Mouse (Mus musculus): Measurements from ENCODE around the gene Zbtb12. TPM values are rescaled to one million over a fixed set of nuclear protein-coding genes. Genes with fewer than 3 reads are reported as not detected.

Gene Zbtb12
- total RNA-seq, 1 experiment: 9.4 TPM

DNA sequence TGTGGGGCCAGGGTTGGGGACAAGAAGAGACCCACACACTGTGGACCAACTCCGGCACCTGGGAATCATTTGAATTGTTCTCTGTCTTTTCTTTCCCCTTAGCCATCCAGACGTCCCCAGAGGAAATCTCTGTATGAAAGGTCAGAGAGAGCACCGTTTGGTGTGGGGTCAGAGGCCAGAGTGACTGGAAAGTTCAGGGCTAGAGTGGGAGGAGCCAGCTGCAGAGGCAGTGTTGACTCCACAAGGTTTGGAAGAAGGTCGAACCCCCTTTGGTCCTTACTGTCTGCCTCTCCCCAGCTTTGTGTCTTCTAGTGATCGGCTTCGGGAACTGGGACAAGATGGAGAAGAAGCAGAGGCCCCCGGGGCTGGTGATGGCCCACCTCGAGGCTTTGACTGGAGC is 25.8 kb upstream of the Zbtb12 start:
- TF ChIP-seq ZNF384 (IDR thresholded peaks at IDR 0.05; ENCODE audit: low read depth, low read length) (no peak), ZC3H11A (IDR thresholded peaks at IDR 0.05; ENCODE audit: borderline replicate concordance, low read depth, low read length) (no peak), HCFC1 (IDR thresholded peaks at IDR 0.05; ENCODE audit: borderline replicate concordance, insufficient read depth, low read length) (no peak), MAFK (IDR thresholded peaks at IDR 0.05; ENCODE audit: insufficient read depth, low read depth, low read length) (no peak), CHD2 (IDR thresholded peaks at IDR 0.05; ENCODE audit: low read depth, low read length) (no peak)
- in situ Hi-C loops (cut with MboI; ENCODE audit: low sequenced_read_pairs in 2 of 2, unreplicated experiment in 2 of 2): no loop called here
- Histone ChIP-seq H3K4me3 (ENCODE audit: insufficient read depth in 1 of 2, low read depth in 1 of 2, low read length in 2 of 2, poor library complexity in 1 of 2, severe bottlenecking in 1 of 2) (no peak overlapping the region), H3K27ac (ENCODE audit: insufficient read depth, low read depth, low read length, poor library complexity, severe bottlenecking) (no peak overlapping the region), H3K4me1 (ENCODE audit: control insufficient read depth in 2 of 2, insufficient read depth in 2 of 2, low read length in 2 of 2, poor library complexity in 1 of 2) (peaks cover 0 to 7% of the 10 kb centered on the region in 2 experiments; a peak in 3 of 4 replicates), H3K36me3 (ENCODE audit: control insufficient read depth, insufficient read depth, low read length, poor library complexity, severe bottlenecking) (peaks cover 40% of the 10 kb centered on the region), H3K9me3 (ENCODE audit: control insufficient read depth, insufficient read depth, low read depth, low read length) (no peaks in the 10 kb centered on the region), H3K9ac (ENCODE audit: insufficient read depth, low read depth, low read length, poor library complexity, severe bottlenecking) (no peak overlapping the region)
- DNase-seq (ENCODE audit: low read depth, low spot score): no peak

DNA sequence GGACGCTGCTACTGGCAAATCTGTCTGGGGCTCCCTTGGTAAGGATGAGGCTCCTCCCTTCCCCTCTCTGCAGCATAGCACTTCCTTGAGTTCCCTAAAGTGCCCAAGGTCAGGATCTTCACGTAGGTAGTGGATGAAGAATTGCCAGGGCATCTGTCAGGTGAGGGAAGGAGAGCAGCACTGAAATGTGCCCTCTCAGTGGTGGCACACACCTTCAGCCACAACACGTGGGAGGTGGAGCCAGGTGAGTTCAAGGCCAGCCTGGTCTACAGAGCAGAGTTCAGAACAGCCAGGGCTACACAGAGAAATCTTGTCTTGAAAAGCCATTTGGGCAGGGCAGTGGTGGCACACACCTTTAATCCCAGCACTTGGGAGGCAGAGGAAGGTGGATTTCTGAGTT is 24.5 kb upstream of the Zbtb12 start:
- in situ Hi-C loops (cut with MboI; ENCODE audit: low sequenced_read_pairs in 2 of 2, unreplicated experiment in 2 of 2): no loop called here
- Histone ChIP-seq H3K9me3 (ENCODE audit: control insufficient read depth, insufficient read depth, low read depth, low read length) (no peaks in the 10 kb centered on the region), H3K9ac (ENCODE audit: insufficient read depth, low read depth, low read length, poor library complexity, severe bottlenecking) (no peak overlapping the region), H3K36me3 (ENCODE audit: control insufficient read depth, insufficient read depth, low read length, poor library complexity, severe bottlenecking) (peaks cover 40% of the 10 kb centered on the region), H3K27ac (ENCODE audit: insufficient read depth, low read depth, low read length, poor library complexity, severe bottlenecking) (no peak overlapping the region), H3K4me3 (ENCODE audit: insufficient read depth in 1 of 2, low read depth in 1 of 2, low read length in 2 of 2, poor library complexity in 1 of 2, severe bottlenecking in 1 of 2) (no peak overlapping the region), H3K4me1 (ENCODE audit: control insufficient read depth in 2 of 2, insufficient read depth in 2 of 2, low read length in 2 of 2, poor library complexity in 1 of 2) (peaks cover 0 to 7% of the 10 kb centered on the region in 2 experiments; a peak in 2 of 4 replicates)
- no peak for DNase-seq (ENCODE audit: low read depth, low spot score)
- TF ChIP-seq CHD2 (IDR thresholded peaks at IDR 0.05; ENCODE audit: low read depth, low read length) (no peak), ZNF384 (IDR thresholded peaks at IDR 0.05; ENCODE audit: low read depth, low read length) (no peak), HCFC1 (IDR thresholded peaks at IDR 0.05; ENCODE audit: borderline replicate concordance, insufficient read depth, low read length) (no peak), MAFK (IDR thresholded peaks at IDR 0.05; ENCODE audit: insufficient read depth, low read depth, low read length) (no peak), ZC3H11A (IDR thresholded peaks at IDR 0.05; ENCODE audit: borderline replicate concordance, low read depth, low read length) (no peak)

DNA sequence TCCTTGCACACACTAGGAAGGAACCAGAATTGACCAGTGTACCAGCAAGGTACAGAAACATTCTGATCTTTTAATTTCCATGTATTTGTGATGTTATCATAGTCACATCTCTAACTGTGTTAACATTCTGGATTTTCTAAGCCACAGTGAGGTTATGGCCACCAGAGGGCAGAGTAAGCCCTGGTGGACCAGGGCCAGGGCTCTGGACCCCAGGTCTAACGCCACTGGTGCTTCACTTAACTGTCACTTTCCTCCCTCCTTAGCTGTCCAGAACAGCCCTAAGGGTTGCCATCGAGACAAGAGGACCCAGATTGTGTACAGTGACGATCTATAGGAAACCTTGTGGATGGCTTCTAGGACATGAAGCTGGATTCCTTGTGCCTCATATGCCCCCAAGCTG is 23.5 kb upstream of the Zbtb12 start:
- in situ Hi-C loops (cut with MboI; ENCODE audit: low sequenced_read_pairs in 2 of 2, unreplicated experiment in 2 of 2): no loop called here
- no peak for DNase-seq (ENCODE audit: low read depth, low spot score)
- TF ChIP-seq ZC3H11A (IDR thresholded peaks at IDR 0.05; ENCODE audit: borderline replicate concordance, low read depth, low read length) (no peak), ZNF384 (IDR thresholded peaks at IDR 0.05; ENCODE audit: low read depth, low read length) (no peak), MAFK (IDR thresholded peaks at IDR 0.05; ENCODE audit: insufficient read depth, low read depth, low read length) (no peak), CHD2 (IDR thresholded peaks at IDR 0.05; ENCODE audit: low read depth, low read length) (no peak), HCFC1 (IDR thresholded peaks at IDR 0.05; ENCODE audit: borderline replicate concordance, insufficient read depth, low read length) (no peak)
- H3K9ac ChIP-seq (ENCODE audit: insufficient read depth, low read depth, low read length, poor library complexity, severe bottlenecking): no peak overlapping the region
- H3K27ac ChIP-seq (ENCODE audit: insufficient read depth, low read depth, low read length, poor library complexity, severe bottlenecking): no peak overlapping the region
- peaks cover 0 to 7% of the 10 kb centered on the region in 2 experiments; a peak in 2 of 4 replicates for H3K4me1 ChIP-seq (ENCODE audit: control insufficient read depth in 2 of 2, insufficient read depth in 2 of 2, low read length in 2 of 2, poor library complexity in 1 of 2)
- H3K4me3 ChIP-seq (ENCODE audit: insufficient read depth in 1 of 2, low read depth in 1 of 2, low read length in 2 of 2, poor library complexity in 1 of 2, severe bottlenecking in 1 of 2): no peak overlapping the region
- H3K9me3 ChIP-seq (ENCODE audit: control insufficient read depth, insufficient read depth, low read depth, low read length): no peaks in the 10 kb centered on the region
- peaks cover 40% of the 10 kb centered on the region for H3K36me3 ChIP-seq (ENCODE audit: control insufficient read depth, insufficient read depth, low read length, poor library complexity, severe bottlenecking)

DNA sequence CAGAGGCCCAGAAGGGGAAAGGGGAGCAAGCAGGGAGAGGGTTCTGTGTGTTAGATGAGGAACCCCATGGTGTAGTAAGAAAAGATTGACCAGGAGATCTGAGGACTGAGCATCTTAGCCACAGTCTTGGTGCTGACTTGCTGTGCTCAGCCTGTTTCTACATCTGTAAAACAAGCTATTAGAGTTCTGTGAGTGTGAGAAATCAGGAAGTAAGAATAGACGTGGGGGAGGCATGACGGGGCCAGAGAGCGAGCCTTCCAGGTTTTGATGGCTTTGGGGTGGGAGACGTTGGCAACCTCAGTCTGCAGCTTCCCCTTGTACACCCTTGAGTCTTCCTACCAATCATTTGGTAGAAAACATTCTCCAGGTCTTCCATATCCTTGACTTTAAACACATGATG is 20.6 kb upstream of the Zbtb12 start:
- no peak for DNase-seq (ENCODE audit: low read depth, low spot score)
- Histone ChIP-seq H3K36me3 (ENCODE audit: control insufficient read depth, insufficient read depth, low read length, poor library complexity, severe bottlenecking) (peaks cover 28% of the 10 kb centered on the region), H3K9me3 (ENCODE audit: control insufficient read depth, insufficient read depth, low read depth, low read length) (no peaks in the 10 kb centered on the region), H3K27ac (ENCODE audit: insufficient read depth, low read depth, low read length, poor library complexity, severe bottlenecking) (no peak overlapping the region), H3K4me1 (ENCODE audit: control insufficient read depth in 2 of 2, insufficient read depth in 2 of 2, low read length in 2 of 2, poor library complexity in 1 of 2) (peaks cover 0 to 3% of the 10 kb centered on the region in 2 experiments; a peak in 2 of 4 replicates), H3K9ac (ENCODE audit: insufficient read depth, low read depth, low read length, poor library complexity, severe bottlenecking) (no peak overlapping the region), H3K4me3 (ENCODE audit: insufficient read depth in 1 of 2, low read depth in 1 of 2, low read length in 2 of 2, poor library complexity in 1 of 2, severe bottlenecking in 1 of 2) (no peak overlapping the region)
- in situ Hi-C loops (cut with MboI; ENCODE audit: low sequenced_read_pairs in 2 of 2, unreplicated experiment in 2 of 2): no loop called here
- no peak for TF ChIP-seq ZNF384 (IDR thresholded peaks at IDR 0.05; ENCODE audit: low read depth, low read length)
- no peak for TF ChIP-seq MAFK (IDR thresholded peaks at IDR 0.05; ENCODE audit: insufficient read depth, low read depth, low read length)
- no peak for TF ChIP-seq ZC3H11A (IDR thresholded peaks at IDR 0.05; ENCODE audit: borderline replicate concordance, low read depth, low read length)
- no peak for TF ChIP-seq HCFC1 (IDR thresholded peaks at IDR 0.05; ENCODE audit: borderline replicate concordance, insufficient read depth, low read length)

DNA sequence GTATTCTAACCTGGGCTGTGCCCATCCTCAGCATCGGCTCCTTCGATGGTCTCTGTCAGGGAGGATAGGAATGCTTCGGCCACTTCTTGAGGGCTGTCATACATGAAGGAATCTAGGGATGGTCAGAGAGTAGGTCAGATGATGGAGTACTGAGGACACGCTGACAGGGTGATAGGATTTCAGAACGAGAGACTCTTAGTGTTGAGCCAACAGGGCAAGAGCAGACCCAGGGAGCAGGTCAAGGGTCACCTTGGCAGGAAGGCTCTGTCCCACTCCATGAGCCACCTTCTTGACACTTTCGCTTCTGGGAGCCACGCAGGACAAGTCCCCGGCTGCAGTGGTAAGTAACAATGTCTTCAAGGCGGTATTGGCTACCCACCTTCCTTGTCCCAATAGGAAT is 18.8 kb upstream of the Zbtb12 start:
- in situ Hi-C loops (cut with MboI; ENCODE audit: low sequenced_read_pairs in 2 of 2, unreplicated experiment in 2 of 2): no loop called here

More for the DNA sequence above, 18.8 kb upstream of the Zbtb12 start:
- Histone ChIP-seq H3K4me1 (ENCODE audit: control insufficient read depth in 2 of 2, insufficient read depth in 2 of 2, low read length in 2 of 2, poor library complexity in 1 of 2) (peaks cover 0 to 3% of the 10 kb centered on the region in 2 experiments; a peak in 2 of 4 replicates), H3K27ac (ENCODE audit: insufficient read depth, low read depth, low read length, poor library complexity, severe bottlenecking) (no peak overlapping the region), H3K4me3 (ENCODE audit: insufficient read depth in 1 of 2, low read depth in 1 of 2, low read length in 2 of 2, poor library complexity in 1 of 2, severe bottlenecking in 1 of 2) (no peak overlapping the region), H3K36me3 (ENCODE audit: control insufficient read depth, insufficient read depth, low read length, poor library complexity, severe bottlenecking) (peaks cover 13% of the 10 kb centered on the region), H3K9ac (ENCODE audit: insufficient read depth, low read depth, low read length, poor library complexity, severe bottlenecking) (no peak overlapping the region), H3K9me3 (ENCODE audit: control insufficient read depth, insufficient read depth, low read depth, low read length) (no peaks in the 10 kb centered on the region)
- DNase-seq (ENCODE audit: low read depth, low spot score): no peak
- TF ChIP-seq MAFK (IDR thresholded peaks at IDR 0.05; ENCODE audit: insufficient read depth, low read depth, low read length) (no peak), CHD2 (IDR thresholded peaks at IDR 0.05; ENCODE audit: low read depth, low read length) (no peak), ZC3H11A (IDR thresholded peaks at IDR 0.05; ENCODE audit: borderline replicate concordance, low read depth, low read length) (no peak), HCFC1 (IDR thresholded peaks at IDR 0.05; ENCODE audit: borderline replicate concordance, insufficient read depth, low read length) (no peak), ZNF384 (IDR thresholded peaks at IDR 0.05; ENCODE audit: low read depth, low read length) (no peak)

Data from ES-E14 (cell line).